Mouse (Mus musculus) urinary bladder, postnatal 36 days (tissue): ENCODE measurements around the gene H2afb3.
"Not testable (repeated sequence)": the region's sequence is repeated elsewhere in the genome, so short reads cannot be mapped to it uniquely, and the experiment has no call there.

ENCODE experiments used
- DNase-seq, 2 experiments: peaks; one replicate each; pipeline ENCODE4 v3.0.0; 2022; ENCODE audit warnings: low spot score in 2 of 2, mixed read lengths in 1 of 2

Gene H2afb3

DNA sequence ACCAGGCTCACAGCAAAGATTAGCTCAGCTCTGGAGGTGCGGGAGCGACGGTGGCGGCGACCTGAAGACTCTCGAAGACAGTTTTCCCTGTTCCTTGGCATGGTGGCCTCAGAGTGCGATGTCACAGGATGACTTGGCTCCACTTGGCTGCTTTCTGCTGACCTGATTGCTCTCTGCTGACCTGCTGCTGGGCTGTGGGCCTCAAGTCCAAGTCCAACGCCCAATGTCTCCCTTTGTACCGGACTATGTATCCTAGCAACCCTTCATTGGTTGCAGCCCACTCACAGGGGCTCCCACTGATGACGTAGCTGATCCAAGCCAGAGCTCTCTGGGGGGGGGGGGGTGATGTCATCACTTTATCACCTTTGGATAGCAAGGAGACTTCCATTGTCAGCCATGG lies at the start of gene H2afb3:
H2afb3 (minus strand) TSS at position 101 of the 400 bp plus-strand sequence.
- not testable (repeated sequence) for DNase-seq

DNA sequence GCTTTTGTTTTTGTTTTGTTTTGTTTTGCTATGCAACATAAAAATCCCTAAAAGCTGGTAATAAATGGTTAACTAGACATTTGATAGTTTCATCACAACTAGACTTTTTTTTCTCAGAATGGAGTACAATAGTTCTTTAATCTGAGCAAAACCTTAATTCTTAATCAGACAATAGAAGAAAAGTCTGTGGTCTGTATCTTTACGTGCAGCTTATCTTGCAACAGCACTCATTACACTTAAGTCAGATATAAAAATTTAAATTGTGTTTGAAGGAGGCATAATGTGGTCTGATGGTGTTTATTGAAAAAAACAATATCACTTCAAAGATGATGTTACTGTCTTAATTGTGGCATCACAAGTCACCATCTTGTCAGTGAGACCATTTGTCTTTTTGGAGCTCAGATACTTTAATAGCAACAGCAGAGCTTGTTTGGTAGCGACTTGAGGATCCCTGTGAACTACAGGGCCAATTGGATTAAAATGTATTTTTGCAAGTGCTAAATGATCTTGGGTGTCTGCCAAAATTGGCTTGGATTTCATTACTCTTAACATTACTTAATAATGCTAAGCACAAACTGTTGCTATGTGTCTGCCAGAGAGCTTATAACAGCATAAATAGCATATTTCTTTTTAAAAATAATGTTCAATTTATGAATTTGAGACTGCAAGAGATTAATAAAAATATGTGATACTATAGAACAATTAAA lies 11.3 kb downstream of the H2afb3 start:
- no peak for DNase-seq

DNA sequence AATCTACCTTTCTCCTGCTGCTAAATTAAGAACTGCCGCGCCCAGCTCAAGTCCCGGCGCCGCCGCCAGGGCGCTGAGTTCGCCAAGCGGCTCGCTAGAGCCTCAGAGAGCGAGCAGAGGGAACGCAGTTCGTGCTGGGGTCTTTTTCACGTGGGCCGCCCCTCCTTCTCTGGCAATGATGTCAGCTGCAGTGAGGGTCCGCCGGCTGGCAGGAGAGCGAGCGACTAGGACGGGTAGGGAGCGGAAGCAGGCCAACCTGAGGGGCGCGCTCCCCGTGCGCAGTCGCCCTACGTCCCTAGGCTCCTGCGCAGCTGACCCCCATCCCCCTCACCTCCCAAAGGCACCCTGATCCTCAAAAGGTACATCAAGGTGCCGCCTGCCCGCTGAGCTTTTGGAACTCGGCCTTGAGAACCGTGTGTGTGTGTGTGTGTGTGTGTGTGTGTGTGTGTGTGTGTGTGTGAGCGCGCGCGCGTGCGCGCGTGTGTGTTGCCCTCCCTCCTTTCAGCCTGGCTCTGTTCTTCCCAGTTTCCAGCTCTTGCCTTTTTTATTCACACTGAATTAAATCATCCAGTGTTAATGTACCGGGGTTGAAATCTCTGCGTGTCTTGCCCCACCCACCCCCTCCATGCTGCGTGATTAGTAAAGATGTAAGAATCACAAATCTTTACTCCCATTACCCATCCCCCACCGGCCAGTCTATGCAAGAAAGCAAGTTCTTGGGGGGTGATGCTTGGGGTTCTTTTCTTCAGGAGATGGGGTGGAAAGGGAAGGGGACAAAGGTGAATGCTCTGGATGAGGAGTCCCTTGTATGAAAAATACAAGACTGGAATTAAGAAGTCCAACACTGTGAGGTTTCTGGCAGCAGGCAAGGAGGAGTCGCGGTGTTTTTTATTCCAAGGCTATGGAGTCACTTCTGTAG lies 19.8 kb downstream of the H2afb3 start:
- no peak for DNase-seq

DNA sequence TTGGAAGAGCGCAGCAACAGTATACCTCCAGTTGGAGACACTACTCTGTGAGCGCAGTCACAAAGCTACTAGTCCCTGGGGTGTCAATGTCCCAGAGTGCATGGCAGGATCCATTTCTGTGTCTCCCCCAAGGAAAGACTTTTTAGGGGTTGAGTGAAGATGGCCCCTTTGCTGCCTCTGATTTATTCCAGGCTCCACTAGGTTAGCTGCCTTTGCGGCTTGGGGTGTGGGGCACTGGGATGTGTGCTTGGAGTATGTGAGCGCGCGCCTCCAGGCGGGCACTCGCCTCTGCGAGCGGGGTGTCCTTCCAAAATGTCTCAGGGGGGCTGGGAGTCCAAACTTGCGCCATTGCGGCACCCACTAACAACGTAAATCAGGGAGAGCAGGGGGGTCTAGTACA lies 21.2 kb downstream of the H2afb3 start:
- DNase-seq: no peak

DNA sequence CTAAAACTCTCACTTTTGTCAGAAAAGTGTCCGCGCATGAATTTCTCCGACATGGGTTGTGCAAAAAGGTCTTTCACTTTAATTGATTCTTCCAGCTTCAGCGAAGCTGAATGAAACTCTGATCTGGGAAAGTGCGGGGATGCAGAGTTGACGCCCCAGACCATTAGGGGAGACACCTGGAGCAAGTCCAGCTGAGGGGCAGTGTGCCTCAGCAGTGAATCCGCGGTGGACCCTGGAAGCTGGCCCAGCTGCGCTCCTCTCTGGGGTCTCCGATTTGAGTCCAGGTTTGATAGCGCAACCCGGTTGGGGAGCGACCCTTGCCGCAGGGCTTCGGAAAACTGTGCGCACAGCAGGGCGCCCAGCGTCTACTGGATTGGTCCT lies 22.0 kb downstream of the H2afb3 start:
- DNase-seq: no peak

DNA sequence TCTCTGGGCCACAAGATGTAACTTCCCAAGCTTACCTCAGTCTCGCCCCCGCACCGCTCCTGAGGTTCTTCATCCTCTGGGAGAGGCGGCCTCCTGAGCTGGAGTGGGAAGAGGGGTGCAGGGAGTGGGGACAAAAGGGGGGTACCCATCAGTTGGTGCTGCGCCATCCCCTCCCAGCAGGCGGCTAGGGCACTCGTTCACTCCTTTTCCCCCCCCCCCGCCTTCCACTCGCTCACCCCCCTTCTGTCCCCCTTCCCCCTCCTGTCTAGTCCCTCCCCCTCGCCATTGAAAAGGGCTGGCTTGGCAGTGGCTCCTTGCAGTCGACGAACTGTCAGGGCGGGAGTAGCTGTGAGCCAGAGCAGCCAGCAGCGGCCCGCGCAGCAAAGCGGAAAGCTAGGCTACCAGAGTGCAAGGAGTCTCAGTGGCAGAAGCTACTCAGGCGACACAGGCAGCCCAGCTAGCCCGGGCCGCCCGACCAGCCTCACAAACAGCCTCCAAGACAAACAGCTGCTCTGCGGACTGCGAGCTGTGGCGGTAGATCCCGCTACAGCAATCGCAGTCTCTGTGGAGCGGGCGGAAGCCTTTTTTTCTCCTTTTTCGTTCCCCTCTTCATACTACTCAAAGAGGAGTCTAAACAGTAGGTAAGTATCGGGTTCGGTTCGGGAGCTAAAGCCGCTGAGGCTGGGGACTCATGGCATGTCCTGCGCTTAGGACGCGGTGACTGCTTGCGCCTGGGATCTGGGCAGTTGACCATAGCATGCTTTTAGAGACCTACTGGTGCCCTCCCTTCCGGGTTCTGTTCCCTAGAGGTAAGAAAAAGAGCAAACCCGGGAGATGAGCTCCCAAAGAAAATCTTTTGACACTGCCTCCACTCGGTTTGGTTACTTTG lies 22.6 kb downstream of the H2afb3 start, which contains the start of gene Pcdh11x:
Pcdh11x (plus strand) TSS at position 249 of the 889 bp plus-strand sequence.
- DNase-seq: peak in 1 of 2 experiments; percentile 9

DNA sequence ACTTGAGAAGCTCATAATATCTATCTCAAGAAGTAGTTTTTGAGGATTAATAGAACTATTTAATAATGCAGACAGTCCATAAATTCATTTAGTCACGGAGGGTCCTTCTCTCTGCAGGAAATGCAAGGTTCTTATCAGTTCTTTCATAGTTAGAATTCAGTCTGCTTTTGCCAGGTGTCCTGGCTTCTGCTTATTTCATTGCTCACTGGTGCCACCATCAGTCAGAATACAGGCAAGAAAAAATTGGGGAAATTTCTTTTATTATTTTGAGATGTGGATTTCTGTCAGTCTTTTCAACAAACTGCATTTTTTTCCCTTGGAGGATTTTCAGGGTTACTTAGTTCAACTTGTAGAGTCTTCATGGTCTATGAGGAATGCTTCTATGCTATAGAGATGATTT lies 25.4 kb downstream of the H2afb3 start:
- no peak for DNase-seq

DNA sequence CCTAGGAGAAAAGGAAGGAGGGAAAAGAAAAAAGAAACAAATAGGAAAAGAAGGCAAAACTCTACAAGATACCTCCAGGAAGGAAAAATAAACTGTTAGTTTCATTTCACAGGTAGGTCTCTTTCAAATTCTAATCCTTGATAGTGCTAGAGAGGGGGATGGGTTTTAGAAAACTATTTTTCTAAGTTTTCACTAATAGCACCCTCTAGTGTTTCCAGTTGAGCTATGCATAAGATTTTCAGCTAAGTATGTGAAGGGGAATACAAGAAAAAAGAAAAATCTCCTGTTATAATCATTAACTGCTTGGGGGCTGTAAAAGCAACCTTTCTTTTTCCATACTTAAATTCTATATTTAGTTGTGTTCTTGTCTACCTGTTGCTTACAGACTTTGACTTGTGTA lies 27.4 kb downstream of the H2afb3 start:
- DNase-seq: no peak
